Mouse (Mus musculus) layer of hippocampus, postnatal 36 days (tissue): ENCODE data around the gene Stk10. TPM values are rescaled to one million over a fixed set of nuclear protein-coding genes. Genes with fewer than 3 reads are reported as not detected.
A peak's percentile ranks its signal among the peaks of the same experiment; 100 is the strongest.

Experiments used
- DNase-seq, 2 experiments: peaks; one replicate each; pipeline ENCODE4 v3.0.0; 2022
- total RNA-seq, 2 experiments: library from RNA; stranded (reverse); gene quantifications; 2 replicates each; pipeline ENCODE4 v1.2.3; 2021

Gene Stk10
- total RNA-seq, 2 experiments from 2014 or later = 8.3 to 8.7 TPM

- no peak for DNase-seq
These were observed 35.7 kb downstream of the Stk10 start for GRCm38 (mm10) chr11:32568637-32569293.

- no peak for DNase-seq
These were observed 38.0 kb downstream of the Stk10 start for GRCm38 (mm10) chr11:32571103-32571502.

- DNase-seq = no peak
These were observed 40.6 kb downstream of the Stk10 start for GRCm38 (mm10) chr11:32573669-32574068.

GRCm38 (mm10) chr11:32575964-32576759, 43.1 kb downstream of the Stk10 start:
- no peak for DNase-seq

- DNase-seq = no peak
These were observed 43.6 kb downstream of the Stk10 start for GRCm38 (mm10) chr11:32576760-32577050.

- DNase-seq = peak in 1 of 2 experiments; percentile 37
These were observed 47.3 kb downstream of the Stk10 start for GRCm38 (mm10) chr11:32580305-32580947.

- no peak for DNase-seq
These were observed 47.9 kb downstream of the Stk10 start for GRCm38 (mm10) chr11:32581031-32581430.

GRCm38 (mm10) chr11:32582813-32583212, 49.7 kb downstream of the Stk10 start:
- no peak for DNase-seq

GRCm38 (mm10) chr11:32585996-32586395, 52.9 kb downstream of the Stk10 start:
- no peak for DNase-seq

- DNase-seq = no peak
These were observed 54.3 kb downstream of the Stk10 start for GRCm38 (mm10) chr11:32587191-32588089.

- peak; percentile 66 to 73 for DNase-seq
These were observed 55.2 kb downstream of the Stk10 start for GRCm38 (mm10) chr11:32588090-32588891.

- DNase-seq = no peak
These were observed 55.7 kb downstream of the Stk10 start for GRCm38 (mm10) chr11:32588892-32589172.

- no peak for DNase-seq
These were observed 56.1 kb downstream of the Stk10 start for GRCm38 (mm10) chr11:32589201-32589600.

- DNase-seq = no peak
These were observed 56.7 kb downstream of the Stk10 start for GRCm38 (mm10) chr11:32589791-32590190.

- DNase-seq = no peak
These were observed 57.1 kb downstream of the Stk10 start for GRCm38 (mm10) chr11:32590205-32590604.

GRCm38 (mm10) chr11:32591921-32592850, 59.1 kb downstream of the Stk10 start:
- peak; percentile 27 to 42 for DNase-seq

- no peak for DNase-seq
These were observed 60.0 kb downstream of the Stk10 start for GRCm38 (mm10) chr11:32593081-32593480.

- DNase-seq = no peak
These were observed 61.0 kb downstream of the Stk10 start for GRCm38 (mm10) chr11:32594122-32594521.

GRCm38 (mm10) chr11:32600371-32600770, 67.3 kb downstream of the Stk10 start:
- DNase-seq = no peak

GRCm38 (mm10) chr11:32601528-32602323, 68.6 kb downstream of the Stk10 start:
- no peak for DNase-seq
